ENCODE assay signal across 8 mouse cellular contexts in genomic region chr8:103738330-103738729, GRCm38 (mm10).
DNase-seq lines count a peak whose midpoint lies in the region; ATAC-seq lines count a peak whose summit lies in the region.

No protein-coding gene starts in this region.

- H3K4me2 ChIP-seq in intestine, embryonic 16.5 days (ENCODE audit: low read depth, low read length), result no peak overlapping the region

- no peaks in the 10 kb centered on the region for H3K27me3 ChIP-seq in intestine, embryonic 16.5 days (replicated peaks; ENCODE audit: control insufficient read depth, insufficient read depth, low read length)

- WGBS in intestine, embryonic 16.5 days, result 62% methylated on average over 8 of the region's 8 CpGs

- H3K9me3 ChIP-seq in intestine, embryonic 16.5 days (ENCODE audit: control insufficient read depth, low read length), result no peaks in the 10 kb centered on the region

- H3K27ac ChIP-seq in intestine, embryonic 16.5 days (ENCODE audit: low read length), result no peak overlapping the region

- ATAC-seq in intestine, embryonic 16.5 days, result peak; percentile 44

- DNase-seq in gastrocnemius, postnatal 14 days, result peak; percentile 35
- DNase-seq in gastrocnemius, postnatal 25 days, result no peak
- peak; percentile 11 to 66 for DNase-seq in frontal cortex, adult 2 months (ENCODE audit: extremely low spot score in 1 of 2, low spot score in 1 of 2)
- DNase-seq in lung, postnatal 4 days, result peak; percentile 32 to 75
- DNase-seq in layer of hippocampus, postnatal 10 days (ENCODE audit: low spot score in 2 of 2), result no peak
- no peak for DNase-seq in cerebellum, adult 8-10 months
- no peak for DNase-seq in neural tube, embryonic 10.5 days (ENCODE audit: extremely low spot score, low spot score)

- no peaks in the 10 kb centered on the region for H3K4me1 ChIP-seq in intestine, embryonic 16.5 days (ENCODE audit: control insufficient read depth, insufficient read depth, low read length)

- intact Hi-C loops in gastrocnemius, postnatal 14 days (cut with DNase I; ENCODE audit: low total_unique reads), result no loop called here

- no peak overlapping the region for H3K4me3 ChIP-seq in intestine, embryonic 16.5 days (ENCODE audit: low read length)

- no peaks in the 10 kb centered on the region for H3K36me3 ChIP-seq in intestine, embryonic 16.5 days (ENCODE audit: control insufficient read depth, insufficient read depth, low read length)

- H3K9ac ChIP-seq in intestine, embryonic 16.5 days (ENCODE audit: low read depth, low read length), result no peak overlapping the region

Comparison
In these comparisons a context has a peak if more than half of its experiments do, and no peak if none do; other contexts are left out.
1. DNase-seq: peak in gastrocnemius, postnatal 14 days (single experiment), frontal cortex, adult 2 months (2 of 2) and lung, postnatal 4 days (2 of 2); none in gastrocnemius, postnatal 25 days (single experiment), layer of hippocampus, postnatal 10 days (0 of 2), cerebellum, adult 8-10 months (single experiment) and neural tube, embryonic 10.5 days (single experiment).